Mouse (Mus musculus): ENCODE data around the gene 1700012A03Rik. TPM values are rescaled to one million over a fixed set of nuclear protein-coding genes. Genes with fewer than 3 reads are reported as not detected.

Gene 1700012A03Rik
- not detected for total RNA-seq (2021)
- long read RNA-seq, experiment 1: 0 reads
- long read RNA-seq, experiment 2: 0 reads

- DNase-seq (ENCODE audit: low spot score in 2 of 2): no peak
Observed at GRCm38 (mm10) chr6:32049951-32050345, at the start of gene 1700012A03Rik. TSS of gene 1700012A03Rik (plus strand) at chr6:32050246.

DNA sequence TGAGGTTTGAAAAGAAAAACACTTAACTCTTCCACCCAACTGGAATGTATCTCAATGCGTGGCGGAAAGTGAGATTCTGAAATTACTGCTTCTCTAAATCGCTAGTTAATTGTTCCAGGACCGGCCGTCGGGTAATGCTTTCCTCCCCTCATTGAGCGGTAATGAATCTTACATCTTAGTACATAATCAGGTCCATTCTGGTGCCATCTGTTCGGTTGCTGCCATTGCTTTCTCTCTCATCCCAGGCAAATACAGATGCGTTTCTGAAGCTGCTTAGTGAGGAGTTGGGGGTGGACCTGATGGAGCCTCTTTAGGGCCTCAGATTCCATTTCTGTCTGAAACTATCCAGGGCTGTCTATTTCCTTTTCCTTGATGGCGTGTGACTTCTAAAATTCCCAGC lies 45.8 kb upstream of the 1700012A03Rik start:
- DNase-seq (ENCODE audit: low spot score in 2 of 2): no peak

DNA sequence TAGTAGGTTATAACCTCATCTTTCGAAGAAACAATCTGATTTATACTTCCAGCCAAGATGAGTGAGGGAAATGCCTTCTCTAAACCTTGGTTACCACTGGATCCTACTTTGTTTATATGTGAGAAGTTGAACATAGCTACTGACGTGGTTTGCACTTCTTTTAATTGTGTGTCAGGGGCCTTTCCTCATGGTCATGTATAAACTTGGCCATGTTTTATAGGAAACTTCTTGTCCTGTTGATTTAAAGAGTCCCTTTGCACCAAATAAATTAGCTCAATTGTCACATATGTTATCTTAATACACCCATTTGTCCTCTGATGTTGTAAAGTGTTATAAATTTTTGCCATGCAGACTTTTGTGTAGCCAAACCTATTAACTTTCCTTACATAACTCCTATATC lies 44.1 kb upstream of the 1700012A03Rik start:
- no peak for DNase-seq (ENCODE audit: low spot score in 2 of 2)

DNA sequence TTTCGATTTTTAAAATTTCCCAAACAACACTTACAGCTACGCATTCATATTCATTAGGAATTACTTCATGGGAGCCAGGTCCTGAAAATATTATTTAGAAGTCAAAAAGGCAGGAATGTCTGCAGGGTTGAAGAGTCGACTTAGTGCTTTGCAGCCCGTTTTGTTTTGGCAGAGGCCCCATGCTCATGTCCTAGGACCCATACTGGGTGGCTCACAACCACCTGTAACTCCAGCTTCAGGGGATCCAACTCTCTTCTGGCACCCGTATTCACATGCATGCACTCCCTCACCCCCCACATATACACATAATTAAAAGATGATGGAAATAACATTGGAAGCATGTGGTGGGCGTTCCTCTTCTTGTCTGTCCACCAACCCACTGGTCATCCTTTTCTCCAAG lies 43.7 kb upstream of the 1700012A03Rik start:
- DNase-seq (ENCODE audit: low spot score in 2 of 2): no peak

GRCm38 (mm10) chr6:32007336-32007735 lies 42.7 kb upstream of the 1700012A03Rik start:
- DNase-seq (ENCODE audit: low spot score in 2 of 2): no peak

DNA sequence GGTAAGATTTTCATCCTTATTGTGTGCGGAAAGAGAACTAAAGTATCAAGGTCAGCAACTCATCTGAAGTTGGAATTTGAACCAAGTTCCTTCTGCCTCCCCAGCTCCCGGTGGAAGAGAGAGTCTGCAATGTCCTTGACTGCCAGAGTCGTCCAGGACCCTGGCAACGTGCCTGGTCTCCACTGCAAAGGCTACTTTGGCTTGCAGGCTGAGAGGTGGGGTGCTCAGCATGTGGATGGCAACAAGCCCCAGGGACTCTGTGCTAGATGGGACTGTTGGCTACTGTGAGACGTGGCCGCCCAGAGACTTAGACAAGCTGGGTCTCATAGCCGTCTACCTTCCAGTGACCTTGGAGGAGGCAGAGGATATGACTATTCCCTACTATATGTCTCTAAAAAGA lies 33.2 kb upstream of the 1700012A03Rik start:
- DNase-seq (ENCODE audit: low spot score in 2 of 2): peak in 1 of 2 experiments; percentile 7

DNA sequence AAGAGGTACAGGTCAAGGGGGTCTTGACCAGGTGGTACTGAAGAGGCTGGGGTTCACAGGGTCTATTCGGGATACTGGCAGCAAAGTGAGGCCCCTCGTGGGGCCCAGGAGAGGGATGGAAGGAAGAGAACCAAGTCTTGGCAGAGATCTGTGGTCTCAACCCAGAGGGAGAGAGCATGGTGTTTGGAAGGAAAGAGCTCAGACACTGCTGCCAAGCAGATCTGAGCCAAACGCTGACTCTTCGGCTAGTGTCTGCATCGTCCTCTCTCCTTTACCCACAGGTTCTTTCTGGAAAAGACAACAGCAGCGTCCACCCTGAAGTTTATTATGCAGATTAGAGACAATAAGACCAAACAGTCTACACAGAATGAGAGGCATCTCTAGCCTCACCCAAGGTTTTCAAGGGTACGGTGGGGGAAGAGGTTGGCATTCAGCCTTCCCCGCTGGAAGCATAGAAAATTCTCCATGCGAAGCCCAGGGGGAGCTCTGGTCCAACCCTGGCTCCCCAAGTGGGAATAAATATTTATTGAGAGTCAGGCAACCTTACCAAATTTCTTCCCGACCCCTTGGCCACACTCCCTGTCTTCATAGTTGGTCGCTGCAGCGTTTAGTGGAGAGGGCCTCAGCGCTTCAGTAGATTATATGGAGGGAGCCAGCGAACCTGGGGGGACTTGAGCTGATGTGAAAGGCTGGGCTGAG lies 32.5 kb upstream of the 1700012A03Rik start:
- DNase-seq (ENCODE audit: low spot score in 2 of 2): no peak

GRCm38 (mm10) chr6:32018105-32018446 lies 32.0 kb upstream of the 1700012A03Rik start:
- DNase-seq (ENCODE audit: low spot score in 2 of 2): no peak

- DNase-seq (ENCODE audit: low spot score in 2 of 2): no peak
Observed at GRCm38 (mm10) chr6:32021853-32022536, 28.1 kb upstream of the 1700012A03Rik start.

DNA sequence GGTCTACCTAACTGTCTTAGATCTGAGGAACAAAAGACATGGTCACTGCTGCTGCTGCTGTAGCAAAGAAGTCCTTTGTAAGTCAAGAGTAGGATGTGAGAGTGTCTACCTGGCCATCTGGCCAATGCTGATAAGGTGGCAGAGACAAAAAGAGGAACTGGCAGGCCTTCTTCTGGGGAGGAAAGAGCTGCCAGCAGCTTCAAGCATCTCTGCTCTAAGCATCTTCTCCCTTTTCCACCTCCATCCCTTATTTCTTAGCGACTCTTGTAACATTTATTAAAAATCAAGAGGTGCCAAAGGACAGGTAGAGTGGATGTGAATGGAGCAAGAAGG lies 27.5 kb upstream of the 1700012A03Rik start:
- no peak for DNase-seq (ENCODE audit: low spot score in 2 of 2)

GRCm38 (mm10) chr6:32028228-32029009 lies 21.6 kb upstream of the 1700012A03Rik start:
- no peak for DNase-seq (ENCODE audit: low spot score in 2 of 2)

DNA sequence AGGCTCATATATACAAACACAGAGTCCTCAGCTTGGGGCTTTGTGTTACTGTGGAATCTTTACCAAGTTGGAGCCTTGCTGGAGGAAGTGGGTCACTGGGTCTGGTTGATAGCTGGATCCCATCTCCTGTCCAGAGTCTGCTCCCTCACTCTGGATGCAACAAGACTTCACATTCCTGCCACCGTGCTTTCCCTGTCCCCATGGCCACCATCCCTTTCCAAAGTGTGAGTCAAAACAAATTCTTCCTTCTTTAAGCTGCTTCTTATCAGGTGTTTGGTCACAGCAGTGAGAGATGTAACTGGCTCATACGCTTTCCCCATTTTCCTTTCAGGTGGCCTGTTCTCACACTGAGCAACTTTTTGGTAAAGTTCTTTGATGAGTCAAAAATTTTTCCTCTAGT lies 15.8 kb upstream of the 1700012A03Rik start:
- no peak for DNase-seq (ENCODE audit: low spot score in 2 of 2)

DNA sequence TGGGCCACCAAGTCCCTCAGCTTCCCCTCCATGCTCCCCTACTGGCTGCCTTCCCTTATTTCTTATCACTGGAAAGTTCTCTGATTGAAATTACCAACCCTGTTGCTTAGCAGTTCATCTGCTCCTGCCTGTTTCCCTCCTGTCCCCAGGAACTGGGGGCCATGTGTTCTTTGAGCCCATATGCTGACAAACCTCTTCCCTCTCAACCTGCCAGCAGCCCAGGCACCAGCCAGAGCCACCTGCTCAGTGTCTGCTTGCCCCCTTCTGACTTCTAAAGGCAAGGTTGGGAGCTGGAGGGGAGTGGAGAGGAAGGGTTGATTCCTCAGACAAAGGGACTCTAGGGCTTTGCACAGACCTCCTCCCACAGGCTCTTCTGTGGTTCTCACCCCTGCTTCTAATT lies 4.7 kb upstream of the 1700012A03Rik start:
- DNase-seq (ENCODE audit: low spot score in 2 of 2): no peak

DNA sequence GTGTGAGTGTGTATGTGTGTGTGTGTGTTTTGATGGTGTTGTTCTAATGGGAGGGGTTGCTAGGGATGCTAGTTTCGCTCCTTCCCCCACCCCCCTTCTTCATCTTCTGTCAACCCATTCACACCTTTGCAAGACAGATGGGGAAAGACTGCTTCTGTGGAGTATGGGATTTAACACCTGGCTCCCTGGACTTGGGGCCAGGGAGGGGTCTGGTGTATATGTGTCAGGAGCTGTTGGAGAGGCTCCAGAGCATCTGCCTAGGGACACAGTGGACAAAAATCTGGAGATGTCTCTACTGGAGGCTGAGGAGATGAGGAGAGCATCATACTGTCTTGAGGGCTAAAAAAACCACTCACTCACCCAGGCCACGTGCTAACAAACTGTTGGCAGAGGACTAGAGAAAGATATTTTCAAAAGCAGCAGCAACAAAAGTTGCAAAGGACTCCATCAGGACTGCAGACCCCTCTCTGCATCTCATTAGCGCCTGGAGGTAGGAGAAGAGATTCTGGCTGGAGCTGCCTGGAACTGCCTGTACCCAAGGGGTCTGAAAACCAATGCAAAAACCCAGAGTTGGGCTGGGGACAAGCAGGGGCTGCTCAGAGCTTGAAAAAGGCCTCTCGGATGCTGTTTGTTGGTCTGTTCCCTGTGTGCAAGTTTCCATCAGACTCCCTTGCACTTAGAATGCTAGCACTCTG lies 643 bp upstream of the 1700012A03Rik start:
- DNase-seq (ENCODE audit: low spot score in 2 of 2): no peak

GRCm38 (mm10) chr6:32052135-32052915 lies 2.3 kb downstream of the 1700012A03Rik start:
- DNase-seq (ENCODE audit: low spot score in 2 of 2): no peak

DNA sequence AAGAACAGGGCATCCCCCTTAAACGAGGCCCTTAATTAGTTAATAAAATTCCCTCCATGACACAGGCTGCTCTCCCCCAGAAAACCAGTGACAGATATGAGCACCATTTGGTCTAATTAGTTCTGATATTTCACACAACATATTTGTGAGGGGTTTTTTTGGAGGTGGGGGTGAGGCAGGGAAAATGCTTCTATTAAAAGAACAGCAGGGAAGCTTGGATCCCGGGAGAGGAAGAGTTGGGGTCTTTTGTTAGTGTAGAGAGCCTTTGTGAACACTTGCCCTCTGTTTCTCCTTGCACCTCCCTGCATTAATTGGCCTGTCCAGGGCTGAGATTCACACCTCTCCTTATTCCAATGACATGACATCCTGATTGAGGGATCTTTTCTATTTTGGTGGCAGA lies 6.5 kb downstream of the 1700012A03Rik start:
- no peak for DNase-seq (ENCODE audit: low spot score in 2 of 2)

GRCm38 (mm10) chr6:32058571-32058970 lies 8.5 kb downstream of the 1700012A03Rik start:
- no peak for DNase-seq (ENCODE audit: low spot score in 2 of 2)

DNA sequence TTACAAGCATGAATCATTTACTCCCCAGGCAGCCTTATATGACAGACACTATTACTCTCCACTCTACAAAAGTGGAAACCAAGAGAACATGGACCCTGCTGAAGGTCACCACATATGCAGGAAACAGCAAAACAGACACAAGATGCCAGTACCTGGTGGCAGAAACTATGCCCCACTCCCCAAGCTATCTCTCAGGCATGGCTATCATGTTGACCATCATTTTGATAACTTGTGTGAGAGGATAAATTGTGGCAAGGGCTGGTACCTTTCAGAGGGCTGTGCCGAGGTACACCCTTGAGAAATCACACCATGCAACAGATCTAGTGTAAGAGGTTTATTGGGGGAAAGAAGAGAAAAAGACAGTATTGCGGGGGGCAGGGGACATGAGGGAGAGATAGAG lies 10.6 kb downstream of the 1700012A03Rik start:
- no peak for DNase-seq (ENCODE audit: low spot score in 2 of 2)

GRCm38 (mm10) chr6:32061266-32061665 lies 11.2 kb downstream of the 1700012A03Rik start:
- DNase-seq (ENCODE audit: low spot score in 2 of 2): no peak

GRCm38 (mm10) chr6:32065789-32066510 lies 15.9 kb downstream of the 1700012A03Rik start:
- DNase-seq (ENCODE audit: low spot score in 2 of 2): no peak
